Mouse (Mus musculus) stomach, embryonic 14.5 days (tissue): Measurements from ENCODE around the gene Snap23. TPM values are rescaled to one million over a fixed set of nuclear protein-coding genes. Genes with fewer than 3 reads are reported as not detected.
"Not testable (repeated sequence)": the region's sequence is repeated elsewhere in the genome, so short reads cannot be mapped to it uniquely, and the experiment has no call there.

Source experiments
- ATAC-seq: fragments of 200-750 bp; cut with Nextera tagmentation; 2 replicates; pipeline ENCODE4 v1.8.0; 2017; ENCODE audit warnings: low read depth, moderate TSS enrichment; ENCODE audit not compliant: insufficient number of reproducible peaks, insufficient read depth, low FRiP score
- H3K27ac ChIP-seq: fragments of 300-500 bp; sonication (generic); 2 replicates; pipeline ENCODE4 v1.5.1; 2014; ENCODE audit warnings: mild to moderate bottlenecking, low read length, moderate library complexity, mixed read lengths
- H3K27me3 ChIP-seq: fragments of 300-500 bp; sonication (generic); 2 replicates; pipeline ENCODE4 v1.6.1; 2014; ENCODE audit warnings: low read length, control low read depth, mixed read lengths; ENCODE audit not compliant: control insufficient read depth, insufficient read depth
- H3K36me3 ChIP-seq: fragments of 300-500 bp; sonication (generic); 2 replicates; pipeline ENCODE4 v1.6.1; 2014; ENCODE audit warnings: mild to moderate bottlenecking, control low read depth, low read length, moderate library complexity, mixed read lengths; ENCODE audit not compliant: control insufficient read depth, insufficient read depth
- H3K4me1 ChIP-seq: fragments of 300-500 bp; sonication (generic); 2 replicates; pipeline ENCODE4 v1.6.1; 2014; ENCODE audit warnings: low read length, control low read depth, mixed read lengths; ENCODE audit not compliant: control insufficient read depth, insufficient read depth
- H3K4me2 ChIP-seq: fragments of 300-500 bp; sonication (generic); replicated peaks from 2 replicates; pipeline ENCODE4 v1.6.1; 2014; ENCODE audit warnings: low read depth, low read length, control low read depth
- H3K4me3 ChIP-seq: fragments of 300-500 bp; sonication (generic); 2 replicates; pipeline ENCODE4 v1.5.1; 2014; ENCODE audit warnings: low read depth, low read length, control low read depth
- H3K9ac ChIP-seq: fragments of 300-500 bp; sonication (generic); replicated peaks from 2 replicates; pipeline ENCODE4 v1.6.1; 2014; ENCODE audit warnings: low read depth, mild to moderate bottlenecking, control low read depth, low read length, moderate library complexity, mixed read lengths
- H3K9me3 ChIP-seq: fragments of 300-500 bp; sonication (generic); 2 replicates; pipeline ENCODE4 v1.6.1; 2016; ENCODE audit warnings: low read depth, low read length, control low read depth; ENCODE audit not compliant: control insufficient read depth
- WGBS: fragments of 180-500 bp; shearing (Covaris S2); extraction: QIAGEN DNeasy Blood & Tissue Kit; methylation state at CpG from one replicate; pipeline ENCODE4 v1.1.7; 2014; 5-methylcytosine and 5-hydroxymethylcytosine counted together
- polyA plus RNA-seq: library from polyadenylated mRNA; unstranded; fragments of >200 nt; fragmentation: Nextera tagmentation; extraction: Ambion mirVana; gene quantifications from 2 replicates; pipeline ENCODE4 v1.2.1, GENCODE M21; 2014

Gene Snap23
- polyA plus RNA-seq, 1 experiment from 2014 or later = 52.9 TPM

DNA sequence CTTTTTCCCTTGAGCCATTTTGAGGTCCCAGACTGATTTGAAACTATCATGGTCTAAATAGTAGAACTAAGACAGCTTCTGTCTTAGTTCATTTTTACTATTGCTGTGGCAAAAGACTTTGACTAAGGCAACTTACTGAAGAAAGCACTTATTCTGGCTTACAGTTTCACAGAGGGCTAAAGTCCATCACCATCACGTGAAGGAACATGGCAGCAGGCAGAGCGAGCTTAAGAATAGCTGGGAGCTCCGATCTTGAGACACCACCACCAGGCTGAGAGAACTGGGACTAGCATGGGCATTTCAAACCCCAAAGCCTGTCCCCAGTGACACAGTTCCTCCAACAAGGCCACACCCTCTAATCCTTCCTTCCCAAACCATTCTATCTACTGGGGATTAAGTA is 3.6 kb downstream of the Snap23 start:
- WGBS = 97% methylated on average over 3 of the region's 3 CpGs
- Histone ChIP-seq H3K9me3 (no peaks in the 10 kb centered on the region), H3K27me3 (no peaks in the 10 kb centered on the region), H3K36me3 (peaks cover 6% of the 10 kb centered on the region; the same call in 1 of the 2 replicates), H3K4me3 (no peak overlapping the region), H3K4me2 (no peak overlapping the region), H3K9ac (no peak overlapping the region), H3K27ac (no peak overlapping the region), H3K4me1 (0 out of 2 replicates have a peak, but pooled peaks cover 8% of the 10 kb centered on the region)
- no peak for ATAC-seq

DNA sequence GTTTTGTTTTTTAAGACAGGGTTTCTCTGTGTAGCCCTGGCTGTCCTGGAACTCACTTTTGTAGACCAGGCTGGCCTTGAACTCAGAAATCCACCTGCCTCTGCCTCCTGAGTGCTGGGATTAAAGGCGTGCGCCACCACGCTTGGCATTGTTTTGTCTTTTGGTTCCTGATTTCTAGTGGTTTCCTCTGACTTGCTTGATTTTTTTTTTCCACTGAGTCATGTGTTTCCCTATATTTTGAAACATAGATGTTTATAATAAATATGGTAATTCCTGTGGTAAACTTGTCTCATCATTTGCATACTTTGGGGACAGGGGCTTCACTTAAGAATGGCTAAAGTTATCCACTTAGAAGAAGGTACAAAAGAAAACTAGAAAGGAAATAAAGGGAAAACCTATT is 4.7 kb downstream of the Snap23 start:
- 94% methylated on average over 3 of the region's 3 CpGs for WGBS
- not testable (repeated sequence) for H3K27ac ChIP-seq, H3K4me2 ChIP-seq, H3K4me1 ChIP-seq, H3K36me3 ChIP-seq, H3K27me3 ChIP-seq, ATAC-seq, H3K9ac ChIP-seq, H3K9me3 ChIP-seq, H3K4me3 ChIP-seq

DNA sequence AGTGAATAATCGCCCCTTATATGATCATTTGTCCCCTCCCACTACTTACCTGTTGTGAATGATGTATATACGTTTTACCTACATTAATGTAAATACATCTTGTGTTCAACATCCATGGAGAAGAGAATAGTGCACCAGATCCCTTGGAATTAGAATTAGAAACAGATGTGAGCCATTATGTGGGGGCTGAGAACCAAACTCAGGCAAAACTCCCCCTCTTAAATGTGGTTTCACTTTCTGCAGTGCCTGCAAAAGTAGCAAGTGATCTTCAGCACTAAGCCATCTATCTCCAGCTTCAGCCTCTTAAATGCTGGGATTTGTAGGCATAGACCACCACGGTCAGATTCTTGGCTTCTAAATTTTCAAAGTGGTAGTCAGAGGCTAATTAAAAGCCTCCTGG is 7.7 kb downstream of the Snap23 start:
- H3K27ac ChIP-seq = no peak overlapping the region
- H3K4me3 ChIP-seq = no peak overlapping the region
- no peaks in the 10 kb centered on the region for H3K9me3 ChIP-seq
- peaks cover 6% of the 10 kb centered on the region; the same call in 1 of the 2 replicates for H3K36me3 ChIP-seq
- no peak overlapping the region for H3K9ac ChIP-seq
- no peak for ATAC-seq
- H3K4me2 ChIP-seq = no peak overlapping the region
- no peaks in the 10 kb centered on the region for H3K4me1 ChIP-seq
- 82% methylated on average over 3 of the region's 3 CpGs for WGBS
- no peaks in the 10 kb centered on the region for H3K27me3 ChIP-seq

DNA sequence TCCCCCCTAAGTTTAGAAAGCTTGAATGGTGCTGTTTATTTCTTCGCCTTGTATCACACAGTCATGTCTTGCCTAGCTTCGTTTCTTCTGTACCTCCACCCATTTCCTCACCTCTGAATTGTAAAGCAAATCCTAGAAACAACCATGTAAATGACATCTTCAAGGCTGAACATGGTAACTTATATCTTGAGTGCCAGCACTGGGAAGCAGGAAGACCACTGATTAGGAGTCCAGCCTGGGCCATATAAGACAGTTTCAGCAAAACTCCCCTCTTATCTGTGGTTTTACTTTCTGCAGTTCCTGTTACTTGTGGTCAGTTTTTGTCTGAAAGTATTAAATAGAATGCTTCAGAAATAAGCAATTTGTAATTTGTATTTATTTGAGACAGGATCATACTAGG is 8.5 kb downstream of the Snap23 start:
- Histone ChIP-seq H3K9ac (no peak overlapping the region), H3K27ac (no peak overlapping the region), H3K4me3 (no peak overlapping the region), H3K9me3 (no peaks in the 10 kb centered on the region), H3K36me3 (peaks cover 6% of the 10 kb centered on the region; the same call in 1 of the 2 replicates), H3K27me3 (no peaks in the 10 kb centered on the region), H3K4me1 (no peaks in the 10 kb centered on the region), H3K4me2 (no peak overlapping the region)
- ATAC-seq = no peak
- WGBS = 90% methylated on average over 2 of the region's 2 CpGs

DNA sequence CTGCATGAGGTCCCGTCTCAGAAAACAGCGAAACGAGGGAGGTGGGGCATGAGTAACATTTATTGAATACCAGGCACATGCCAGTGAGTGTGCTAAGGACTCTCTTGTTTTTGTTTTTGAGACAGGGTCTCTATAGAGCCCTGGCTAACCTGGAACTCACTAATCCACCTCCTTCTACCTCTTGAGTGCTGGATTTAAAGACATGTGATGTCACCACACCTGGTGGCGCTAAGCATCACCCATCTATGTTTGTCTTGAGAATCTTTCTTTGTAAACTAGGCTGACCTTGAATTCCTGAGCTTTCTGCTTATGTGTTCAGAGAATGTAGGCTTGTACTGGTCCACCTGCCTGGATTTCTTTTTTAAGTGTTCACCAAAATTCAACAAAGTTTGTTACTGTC is 10.3 kb downstream of the Snap23 start:
- Histone ChIP-seq H3K4me3 (no peak overlapping the region), H3K4me2 (no peak overlapping the region), H3K27ac (no peak overlapping the region), H3K36me3 (no peaks in the 10 kb centered on the region), H3K4me1 (no peaks in the 10 kb centered on the region), H3K9me3 (no peaks in the 10 kb centered on the region), H3K9ac (no peak overlapping the region), H3K27me3 (no peaks in the 10 kb centered on the region)
- 71% methylated on average over 4 of the region's 4 CpGs for WGBS
- no peak for ATAC-seq

DNA sequence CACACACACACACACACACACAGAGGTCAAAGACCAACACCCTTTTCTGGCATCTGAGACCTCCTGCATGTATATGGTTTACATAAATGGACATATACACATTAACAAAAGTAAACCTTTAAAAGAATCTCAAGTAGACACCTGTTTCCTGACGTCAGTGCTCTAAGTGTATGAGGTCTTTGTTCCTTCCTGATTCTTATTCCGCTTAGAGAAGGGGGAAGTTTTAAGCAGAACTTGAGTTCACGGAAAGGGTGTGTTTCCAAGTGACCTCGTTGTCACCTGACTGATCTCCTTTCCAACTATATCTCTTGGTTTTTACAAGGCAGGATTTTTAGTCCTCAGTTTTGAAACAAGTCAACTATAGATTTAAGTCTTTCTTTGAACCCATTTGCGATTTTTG is 10.8 kb downstream of the Snap23 start:
- no peaks in the 10 kb centered on the region for H3K4me1 ChIP-seq
- no peaks in the 10 kb centered on the region for H3K36me3 ChIP-seq
- 52% methylated on average over 5 of the region's 5 CpGs for WGBS
- no peak overlapping the region for H3K4me3 ChIP-seq
- H3K27ac ChIP-seq = no peak overlapping the region
- H3K4me2 ChIP-seq = no peak overlapping the region
- no peak for ATAC-seq
- H3K9ac ChIP-seq = no peak overlapping the region
- H3K27me3 ChIP-seq = no peaks in the 10 kb centered on the region
- H3K9me3 ChIP-seq = no peaks in the 10 kb centered on the region

DNA sequence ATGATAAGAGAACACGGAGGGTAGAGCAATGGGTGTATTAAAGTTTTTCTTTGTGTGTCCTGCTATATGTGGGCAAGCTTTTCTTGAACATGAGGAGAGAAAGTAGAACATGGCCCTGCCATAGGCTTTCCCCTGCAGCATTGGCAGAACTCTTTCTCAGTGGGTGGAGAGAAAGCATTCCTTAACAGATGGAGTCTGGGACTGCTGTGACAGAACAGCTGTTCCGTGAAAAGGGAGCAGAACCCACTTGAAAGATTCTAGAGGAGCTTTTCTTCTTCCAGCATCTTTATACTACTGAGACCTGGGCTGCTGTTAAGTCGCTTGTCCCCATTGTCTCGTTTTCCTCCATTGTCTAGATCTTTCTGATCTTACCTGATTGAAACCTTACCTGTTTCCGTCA is 22.3 kb downstream of the Snap23 start:
- no peaks in the 10 kb centered on the region for H3K4me1 ChIP-seq
- no peak overlapping the region for H3K9ac ChIP-seq
- no peak overlapping the region for H3K4me3 ChIP-seq
- H3K36me3 ChIP-seq = peaks cover 13% of the 10 kb centered on the region; the same call in 1 of the 2 replicates
- 78% methylated on average over 5 of the region's 5 CpGs for WGBS
- no peaks in the 10 kb centered on the region for H3K27me3 ChIP-seq
- H3K27ac ChIP-seq = no peak overlapping the region
- ATAC-seq = no peak
- no peak overlapping the region for H3K4me2 ChIP-seq
- no peaks in the 10 kb centered on the region for H3K9me3 ChIP-seq

DNA sequence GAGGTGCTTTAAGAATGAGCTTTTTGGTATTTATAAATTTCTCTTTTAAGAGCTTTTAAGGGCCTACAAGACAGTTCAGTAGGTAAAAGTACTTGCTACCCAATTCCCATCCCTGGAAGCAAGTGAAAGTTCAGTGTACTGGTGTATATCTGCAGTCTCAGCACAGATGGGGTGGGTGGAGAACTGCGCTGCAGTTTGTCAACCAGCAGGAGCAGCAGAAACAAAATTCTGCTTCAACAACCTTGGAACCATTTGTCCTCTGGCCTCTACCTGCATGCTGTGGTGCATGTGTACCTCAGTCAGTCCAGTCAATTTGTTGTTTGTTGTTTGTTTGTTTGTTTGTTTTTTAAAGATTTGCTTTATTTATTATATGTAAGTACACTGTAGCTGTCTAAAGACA is 24.8 kb downstream of the Snap23 start:
- ATAC-seq = no peak
- Histone ChIP-seq H3K9me3 (no peaks in the 10 kb centered on the region), H3K4me2 (no peak overlapping the region), H3K27ac (no peak overlapping the region), H3K9ac (no peak overlapping the region), H3K27me3 (no peaks in the 10 kb centered on the region), H3K4me3 (no peak overlapping the region), H3K36me3 (peaks cover 28% of the 10 kb centered on the region), H3K4me1 (no peaks in the 10 kb centered on the region)
- WGBS = 91% methylated on average over 1 of the region's 1 CpGs

DNA sequence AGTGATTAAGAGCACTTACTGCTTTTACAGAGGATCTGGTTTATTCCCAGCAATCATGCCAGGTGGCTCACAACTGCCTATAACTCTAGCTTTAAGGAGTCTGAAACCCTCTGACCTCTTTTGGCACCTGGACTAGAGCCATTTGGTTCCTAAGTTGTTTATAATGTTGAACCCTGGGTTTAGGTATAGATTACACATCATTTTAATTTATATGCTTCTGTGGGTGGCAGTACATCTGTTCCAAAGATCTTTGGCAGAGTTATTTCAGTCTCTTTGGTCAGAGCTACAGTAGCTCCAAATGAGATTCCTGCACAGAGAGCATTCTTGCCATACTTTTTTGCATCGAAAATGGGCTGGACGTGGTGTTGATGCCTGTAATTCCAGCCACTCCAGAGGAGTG is 30.3 kb downstream of the Snap23 start:
- H3K36me3 ChIP-seq = peaks cover 48% of the 10 kb centered on the region
- no peak for ATAC-seq
- H3K9me3 ChIP-seq = no peaks in the 10 kb centered on the region
- H3K4me3 ChIP-seq = no peak overlapping the region
- no peaks in the 10 kb centered on the region for H3K27me3 ChIP-seq
- 91% methylated on average over 2 of the region's 2 CpGs for WGBS
- H3K9ac ChIP-seq = no peak overlapping the region
- H3K4me2 ChIP-seq = no peak overlapping the region
- no peaks in the 10 kb centered on the region for H3K4me1 ChIP-seq
- H3K27ac ChIP-seq = no peak overlapping the region
